Mouse (Mus musculus) retina, adult 2 months (tissue): ENCODE data around the gene 1700017D01Rik.

ENCODE experiments used
- DNase-seq: peaks from one replicate; pipeline ENCODE4 v3.0.0-alpha.2; 2012; ENCODE audit warnings: low read depth, low spot score

The 1700017D01Rik gene

DNA sequence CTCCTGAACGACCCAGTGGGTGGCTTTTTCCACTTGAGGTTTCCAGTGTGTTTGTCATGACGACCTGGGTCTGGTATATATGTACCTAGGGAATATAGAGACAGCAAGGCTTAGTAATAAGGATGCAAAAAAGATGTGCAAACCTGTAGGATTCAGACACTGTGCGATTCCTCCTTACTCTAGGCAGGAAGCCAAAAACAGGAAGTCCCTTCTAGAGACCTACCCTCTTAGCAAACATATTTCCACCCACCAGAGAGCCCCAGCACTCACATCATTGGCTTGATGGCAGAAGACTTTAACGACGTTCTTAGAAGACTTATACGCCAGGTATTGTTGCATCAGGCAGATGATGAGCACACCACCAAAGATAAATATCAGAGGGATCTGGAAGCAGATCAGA, 82.7 kb downstream of the 1700017D01Rik start:
- DNase-seq = no peak
